Mouse (Mus musculus): ENCODE results near the gene Klhl22.
A peak's percentile ranks its signal among the peaks of the same experiment; 100 is the strongest.
"Not testable (repeated sequence)": the region's sequence is repeated elsewhere in the genome, so short reads cannot be mapped to it uniquely, and the experiment has no call there.

Gene Klhl22

DNA sequence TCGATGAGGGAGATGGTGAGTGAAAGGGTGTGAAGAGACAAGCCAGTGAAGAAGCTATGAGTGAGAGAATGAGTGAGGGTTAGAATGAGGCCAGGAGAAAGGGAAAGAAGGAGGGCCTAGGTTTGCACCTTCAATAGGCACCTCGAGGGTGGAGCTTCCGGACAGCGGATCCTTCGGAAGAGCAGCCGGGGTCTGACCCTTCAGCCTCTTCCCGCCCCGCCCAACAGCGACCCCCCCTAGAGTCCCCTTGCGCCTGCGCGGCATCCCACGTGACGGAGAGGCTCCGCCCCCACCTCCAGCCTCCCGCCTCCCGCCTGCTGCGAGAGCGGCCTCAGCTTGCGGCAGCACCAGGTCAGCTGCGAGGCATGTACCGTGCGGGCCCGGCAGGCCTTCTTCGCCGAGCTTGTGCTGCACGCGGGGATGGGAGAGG, at the start of gene Klhl22:
TSS of gene Klhl22 (plus strand) at position 275 of the 430 bp plus-strand sequence.
- DNase-seq (ENCODE audit: low read depth in 1 of 2, low spot score in 2 of 2): peak in 1 of 2 experiments; percentile 57

DNA sequence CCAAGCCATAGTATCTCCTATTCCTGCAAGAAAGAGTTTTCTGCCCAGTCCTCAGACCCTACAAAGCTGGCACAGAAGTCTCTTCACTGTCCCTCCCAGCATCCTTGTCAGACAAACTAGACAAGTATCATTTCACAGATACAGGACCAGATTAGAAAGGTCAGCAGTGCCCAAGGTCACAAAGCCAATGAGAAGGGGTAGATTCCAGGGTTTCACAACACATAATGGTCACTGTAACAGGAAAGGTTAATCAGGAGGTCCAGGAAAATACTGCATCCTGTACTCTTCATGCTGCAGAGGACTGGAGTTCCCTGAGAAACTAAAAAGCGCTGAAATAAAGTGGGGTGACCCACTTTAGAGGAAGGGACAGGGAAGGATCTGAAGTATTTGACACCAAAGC, 41.6 kb upstream of the Klhl22 start:
- DNase-seq (ENCODE audit: low read depth in 1 of 2, low spot score in 2 of 2): no peak

DNA sequence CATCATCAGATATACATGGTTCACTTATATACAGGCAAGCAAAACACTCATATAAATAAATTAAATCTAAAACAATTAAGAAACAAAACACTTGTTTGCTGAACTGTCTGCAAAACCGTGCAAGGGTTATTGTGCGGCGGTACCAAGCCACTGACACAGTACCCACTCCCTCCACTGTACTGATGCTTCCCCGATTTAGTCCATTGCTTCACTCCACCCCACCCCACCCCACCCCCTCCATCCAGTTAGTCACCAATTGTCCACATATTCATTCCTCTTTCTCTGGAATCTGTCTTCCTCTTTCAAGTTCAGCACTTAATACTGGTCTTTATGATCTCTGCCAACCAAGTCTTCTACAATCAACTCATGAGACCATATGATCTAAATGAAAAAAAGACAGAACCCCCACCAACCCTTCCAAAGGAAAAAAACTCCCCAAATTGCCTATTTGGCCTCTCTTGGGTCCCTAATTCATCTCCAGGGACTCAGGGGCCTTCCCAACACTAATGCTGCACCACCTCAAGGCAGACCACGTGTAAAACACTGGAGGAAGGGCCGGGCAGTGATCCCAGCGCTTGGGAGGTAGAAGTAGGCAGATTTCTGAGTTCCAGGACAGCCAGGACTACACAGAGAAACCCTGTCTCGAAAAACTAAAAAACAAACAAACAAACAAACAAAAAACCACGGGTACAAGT, 38.2 kb upstream of the Klhl22 start:
- no peak for DNase-seq (ENCODE audit: low read depth in 1 of 2, low spot score in 2 of 2)

DNA sequence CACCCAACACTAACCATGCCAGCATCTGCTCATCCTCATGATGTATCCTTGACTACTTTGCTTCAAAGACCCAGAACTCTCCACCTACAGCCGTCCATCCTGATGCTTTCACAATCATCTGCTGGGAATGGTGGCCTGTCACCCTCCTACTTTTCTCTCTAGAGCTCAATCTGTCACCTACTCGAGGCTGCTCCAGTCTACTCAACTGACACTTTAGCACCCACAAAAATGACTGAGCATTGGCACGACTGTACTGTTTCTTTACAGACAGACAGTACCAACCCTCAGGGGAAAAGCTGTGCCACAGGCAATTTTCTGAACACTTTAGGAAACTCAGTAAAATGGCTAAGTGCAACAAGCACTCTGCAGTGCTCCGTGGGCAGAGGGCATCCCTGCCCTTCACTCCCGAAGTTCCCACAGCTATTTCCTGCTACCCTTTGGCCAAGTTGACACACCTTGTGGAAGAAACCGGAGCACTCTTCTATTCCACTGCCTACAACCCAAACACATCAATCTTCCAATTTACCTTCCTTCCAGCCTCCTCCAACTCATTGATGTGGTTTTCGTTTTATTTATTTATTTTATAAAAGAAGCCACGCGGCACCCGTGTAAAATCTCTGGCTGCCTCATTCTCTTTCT, 37.5 kb upstream of the Klhl22 start:
- no peak for DNase-seq (ENCODE audit: low read depth in 1 of 2, low spot score in 2 of 2)

DNA sequence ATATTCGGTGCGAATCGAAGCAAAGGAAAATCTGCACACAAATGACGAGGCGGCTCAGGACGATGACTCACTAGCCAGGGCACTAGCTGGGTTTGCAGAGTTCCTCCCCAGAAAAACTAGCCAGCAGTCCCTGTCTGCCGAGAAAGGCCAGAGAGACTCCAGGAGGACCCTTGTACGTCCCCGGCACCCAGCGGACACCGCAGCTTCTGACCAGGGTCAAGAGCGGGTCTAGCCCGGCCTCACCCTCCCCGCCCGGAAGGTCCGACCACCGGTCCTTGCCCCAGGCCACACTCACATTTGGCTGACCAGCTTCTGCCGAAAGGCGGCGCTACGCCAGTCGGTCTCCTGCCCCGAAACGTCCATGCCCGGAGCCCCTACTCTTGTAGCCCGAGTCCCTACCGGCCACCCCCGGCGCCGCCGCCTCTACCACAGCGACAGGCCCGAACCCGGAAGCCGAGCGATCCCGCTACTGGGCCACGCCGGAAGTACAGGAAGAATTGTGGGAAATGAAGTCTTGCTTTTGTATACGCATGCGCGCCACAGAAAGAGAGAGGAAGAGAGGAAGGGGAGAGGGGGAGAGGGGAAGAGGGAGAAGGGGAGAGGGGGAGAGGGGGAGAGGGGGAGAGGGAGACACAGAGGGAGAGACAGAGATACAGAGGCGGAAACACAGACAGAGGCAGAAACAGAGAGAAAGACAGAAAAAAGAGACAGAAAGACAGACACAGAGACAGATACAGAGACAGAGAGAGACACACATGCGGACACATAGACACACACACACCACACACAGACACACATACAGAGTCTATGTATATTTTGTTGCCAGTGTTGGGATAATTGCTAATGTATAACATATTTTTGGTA, 36.7 kb upstream of the Klhl22 start:
- DNase-seq (ENCODE audit: low read depth in 1 of 2, low spot score in 2 of 2): peak; percentile 73 to 80

DNA sequence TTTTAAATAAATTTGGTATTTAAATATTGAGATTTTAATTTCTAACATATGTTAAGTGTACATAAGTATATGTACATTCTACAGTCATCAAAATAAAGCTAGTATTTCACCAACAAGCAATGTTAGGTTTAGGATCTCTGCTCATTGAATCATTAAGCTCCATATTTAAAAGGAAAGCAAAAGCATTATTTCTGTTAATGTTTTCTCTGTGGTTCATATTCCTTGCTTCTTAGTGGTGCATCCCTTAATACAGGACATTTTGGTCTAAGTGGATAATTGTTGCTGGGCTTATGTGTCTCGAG, 36.1 kb upstream of the Klhl22 start:
- no peak for DNase-seq (ENCODE audit: low read depth in 1 of 2, low spot score in 2 of 2)

DNA sequence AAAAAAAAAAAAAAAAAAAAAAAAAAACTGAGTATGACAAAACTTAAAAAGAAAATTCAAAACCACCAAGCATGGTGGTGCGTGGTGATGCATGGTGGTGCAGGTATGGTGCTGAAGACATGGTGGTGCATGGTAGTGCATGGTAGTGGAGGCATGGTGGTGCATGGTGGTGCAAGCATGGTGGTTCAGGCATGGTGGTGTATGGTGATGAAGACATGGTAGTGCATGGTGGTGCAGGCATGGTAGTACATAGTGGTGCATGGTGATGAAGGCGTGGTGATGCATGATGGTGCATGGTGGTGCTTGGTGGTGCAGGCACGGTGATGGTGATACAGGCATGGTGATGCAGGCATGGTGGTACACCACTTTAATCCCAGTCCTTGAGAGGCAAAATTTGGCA, 35.0 kb upstream of the Klhl22 start:
- DNase-seq (ENCODE audit: low read depth in 1 of 2, low spot score in 2 of 2): no peak

DNA sequence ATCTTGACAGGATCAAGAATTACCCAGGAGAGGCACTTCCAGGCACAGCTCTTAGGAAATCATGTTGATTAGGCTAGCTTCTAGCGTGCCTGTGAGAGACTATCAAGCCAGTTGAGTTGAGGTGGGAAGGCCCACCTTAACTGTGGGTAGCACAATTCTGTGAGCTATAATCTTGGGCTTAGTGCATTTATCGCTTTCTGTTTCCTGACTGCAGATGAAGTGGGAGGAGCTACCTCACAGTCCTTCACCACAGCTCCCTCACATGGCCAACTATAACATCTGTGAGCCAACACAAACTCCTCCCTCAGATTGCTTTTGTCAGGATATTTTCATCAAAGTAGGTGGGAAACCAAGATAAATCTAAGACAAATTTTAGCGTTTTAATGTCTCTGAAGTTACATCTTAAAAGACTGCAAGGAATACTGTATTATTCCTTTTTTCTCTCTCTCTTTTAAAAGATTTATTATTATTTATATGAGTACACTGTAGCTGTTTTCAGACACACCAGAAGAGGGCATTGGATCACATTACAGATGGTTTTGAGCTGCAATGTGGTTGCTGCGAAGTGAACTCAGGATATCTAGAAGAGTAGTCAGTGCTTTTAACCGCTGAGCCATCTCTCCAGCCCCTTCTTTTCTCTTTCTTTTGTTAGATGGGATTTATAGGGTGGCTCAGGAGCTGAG, 32.1 kb upstream of the Klhl22 start:
- DNase-seq (ENCODE audit: low read depth in 1 of 2, low spot score in 2 of 2): peak in 1 of 2 experiments; percentile 29

DNA sequence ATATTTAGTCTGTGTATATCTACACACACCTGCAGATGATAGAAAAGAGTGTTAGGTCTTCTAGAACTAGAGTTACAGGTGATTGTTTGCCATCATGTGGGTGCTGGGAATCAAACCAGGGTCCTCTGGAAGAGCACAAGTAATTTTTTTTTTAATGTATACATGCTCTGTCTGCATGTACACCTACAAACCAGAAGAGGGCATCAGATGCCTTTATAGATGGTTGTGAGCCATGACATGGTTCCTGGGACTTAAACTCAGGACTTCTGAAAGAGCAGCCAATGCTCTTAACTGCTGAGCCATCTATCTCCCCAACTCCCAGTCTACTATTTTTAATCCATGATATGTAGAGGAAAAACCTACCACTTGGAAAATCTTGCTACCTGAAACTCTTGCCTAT, 29.4 kb upstream of the Klhl22 start:
- DNase-seq (ENCODE audit: low read depth in 1 of 2, low spot score in 2 of 2): no peak

DNA sequence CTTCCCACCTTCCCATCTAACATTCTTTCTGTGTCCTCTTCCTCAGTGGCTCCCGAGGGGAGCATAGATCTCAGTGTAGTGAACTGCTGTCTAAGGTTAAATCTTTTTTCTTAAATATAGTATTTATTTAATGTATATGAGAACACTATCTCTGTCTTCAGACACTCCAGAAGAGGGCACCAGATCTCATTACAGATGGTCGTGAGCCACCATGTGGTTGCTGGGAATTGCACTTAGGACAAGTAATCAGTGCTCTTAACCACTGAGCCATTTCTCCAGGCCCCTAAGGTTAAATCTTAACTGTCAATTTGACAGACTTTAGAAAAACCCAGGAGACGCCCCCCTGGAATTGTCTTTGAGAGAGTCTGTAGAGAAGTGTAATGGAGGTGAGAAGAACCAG, 27.4 kb upstream of the Klhl22 start:
- no peak for DNase-seq (ENCODE audit: low read depth in 1 of 2, low spot score in 2 of 2)

DNA sequence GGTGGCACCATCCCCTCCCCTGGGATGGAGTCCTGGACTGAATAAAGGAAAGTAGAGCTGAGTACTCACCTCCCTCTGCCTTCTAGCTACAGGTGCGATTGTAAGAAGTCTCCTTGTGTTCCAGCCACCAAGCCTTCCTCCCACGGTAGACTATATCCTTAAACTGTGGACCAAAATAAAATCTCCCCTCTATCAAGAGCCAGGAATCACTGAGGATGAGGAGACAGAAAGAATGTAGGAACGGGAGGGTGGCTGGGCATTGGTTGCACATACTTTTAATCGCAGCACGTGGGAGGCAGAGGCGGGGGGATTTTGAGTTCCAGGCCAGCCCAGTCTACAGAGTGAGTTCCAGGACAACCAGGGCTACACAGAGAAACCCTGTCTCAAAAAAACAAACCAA, 27.0 kb upstream of the Klhl22 start:
- DNase-seq (ENCODE audit: low read depth in 1 of 2, low spot score in 2 of 2): no peak

DNA sequence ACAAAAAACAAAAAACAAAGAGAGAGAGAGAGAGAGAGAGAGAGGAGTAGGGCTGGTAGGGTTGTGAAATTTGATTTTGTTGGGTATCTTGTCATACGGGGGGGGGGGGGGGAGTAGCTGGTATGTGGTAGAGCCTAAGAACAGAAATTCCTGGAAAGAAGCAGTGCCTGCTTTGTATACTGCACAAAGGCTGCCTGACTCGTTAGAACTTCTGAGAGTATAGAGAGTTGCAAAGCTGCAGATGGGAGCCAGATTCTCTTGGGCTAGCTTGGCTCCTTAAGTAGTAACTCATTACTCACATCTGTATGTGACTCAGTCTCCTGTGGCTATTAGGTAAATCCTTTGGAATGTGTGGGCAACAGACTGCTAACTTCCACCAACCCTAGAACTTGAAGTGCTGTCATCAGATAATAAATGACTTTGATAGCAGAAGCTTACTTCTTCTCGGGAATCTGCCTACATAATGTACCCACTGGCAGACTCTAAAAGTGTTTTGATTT, 26.5 kb upstream of the Klhl22 start, which contains the start of gene Med15:
TSS of gene Med15 (minus strand) at position 51 of the 500 bp plus-strand sequence.
- DNase-seq (ENCODE audit: low read depth in 1 of 2, low spot score in 2 of 2): no peak

DNA sequence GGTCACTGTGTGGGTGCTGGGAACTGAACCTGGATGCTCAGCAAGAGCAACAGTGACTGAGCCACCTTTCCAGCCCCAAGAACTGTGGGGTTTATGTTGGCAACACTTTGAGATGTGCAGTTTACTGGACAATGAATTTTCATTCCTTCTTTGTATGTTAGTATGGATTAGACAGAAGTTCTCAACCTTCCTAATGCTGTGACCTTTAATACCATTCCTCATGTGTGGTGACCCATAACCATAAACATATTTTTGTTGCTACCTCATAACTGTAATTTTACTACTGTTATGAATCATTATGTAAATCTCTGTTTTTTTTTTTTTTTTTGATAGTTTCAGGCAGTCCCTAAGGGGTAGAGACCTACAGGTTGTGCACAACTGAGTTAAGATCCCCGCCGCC, 25.8 kb upstream of the Klhl22 start:
- no peak for DNase-seq (ENCODE audit: low read depth in 1 of 2, low spot score in 2 of 2)

DNA sequence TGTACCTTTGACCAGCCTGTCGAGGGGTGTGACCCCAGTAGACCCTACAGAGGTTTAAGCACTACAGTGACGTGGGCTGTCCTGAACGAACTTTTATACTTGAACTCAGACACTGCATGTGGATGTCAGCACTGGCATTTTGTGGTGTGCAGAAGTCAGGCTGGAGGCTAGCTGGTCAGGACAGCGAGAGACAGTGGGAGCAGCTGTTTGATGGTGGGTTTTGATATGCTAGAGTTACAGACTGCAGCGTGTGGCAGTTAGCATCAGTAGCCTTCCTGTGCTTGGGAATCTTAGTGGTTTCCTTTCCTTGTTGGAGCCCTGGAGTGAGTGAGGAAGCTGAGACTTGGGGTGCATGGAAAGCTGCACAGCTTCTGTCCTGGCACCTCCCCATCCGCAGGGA, 24.5 kb upstream of the Klhl22 start:
- not testable (repeated sequence) for DNase-seq (ENCODE audit: low read depth in 1 of 2, low spot score in 2 of 2)

DNA sequence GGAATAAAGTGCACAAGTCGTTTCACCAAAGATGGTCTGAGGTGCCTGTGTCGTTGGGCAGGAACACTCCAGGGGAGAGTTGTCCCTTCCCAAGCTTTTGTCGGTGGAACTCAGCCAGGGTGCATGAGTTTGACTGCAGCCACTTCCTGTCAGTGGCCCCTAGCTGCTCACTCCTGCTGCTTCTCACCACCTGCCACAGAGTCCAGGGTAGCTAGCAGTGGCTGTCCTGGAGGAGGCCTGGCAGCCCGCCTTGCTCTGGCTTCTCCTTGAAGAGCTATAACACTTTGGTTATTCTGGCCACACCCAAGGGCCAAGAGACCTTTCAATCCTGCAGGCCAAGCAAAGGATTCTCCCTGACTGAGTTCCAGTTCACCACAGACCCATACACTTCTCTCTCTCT, 23.3 kb upstream of the Klhl22 start:
- DNase-seq (ENCODE audit: low read depth in 1 of 2, low spot score in 2 of 2): no peak

DNA sequence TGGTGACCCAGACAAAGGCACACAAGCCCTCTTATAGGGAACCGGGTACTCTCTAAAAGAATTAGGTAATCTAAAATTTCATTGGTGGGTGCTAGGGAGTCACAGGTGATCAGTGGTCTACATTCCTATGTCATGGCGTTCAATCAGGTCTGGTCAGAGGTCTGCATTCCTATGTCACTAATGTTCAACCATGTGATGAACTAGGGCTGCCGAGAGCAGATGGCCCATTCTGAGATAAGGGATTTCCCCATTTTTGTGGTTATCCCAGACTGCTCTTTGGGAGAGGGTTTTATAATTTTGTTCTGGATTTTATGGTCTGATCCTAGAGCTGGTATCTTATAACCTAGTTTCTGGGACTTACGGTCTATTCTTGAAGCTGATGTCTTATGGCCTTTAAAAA, 19.3 kb upstream of the Klhl22 start:
- no peak for DNase-seq (ENCODE audit: low read depth in 1 of 2, low spot score in 2 of 2)

DNA sequence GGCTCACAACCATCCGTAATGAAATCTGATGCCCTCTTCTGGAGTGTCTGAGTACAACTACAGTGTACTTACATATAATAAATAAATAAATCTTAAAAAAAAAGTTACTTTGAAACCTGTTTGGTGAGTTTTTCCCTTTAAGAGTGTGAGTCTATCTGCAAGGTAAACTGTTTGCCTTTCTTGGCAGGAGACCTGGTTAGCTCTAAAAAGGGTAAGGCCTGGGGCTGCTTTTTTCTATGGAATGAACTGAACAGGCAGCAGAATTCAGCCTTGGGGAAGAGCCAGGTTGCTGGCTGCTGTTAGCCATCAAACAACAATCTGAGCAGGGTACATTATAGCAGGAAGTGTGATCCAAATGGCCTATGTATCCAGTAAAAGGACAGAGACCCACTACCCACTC, 16.6 kb upstream of the Klhl22 start:
- DNase-seq (ENCODE audit: low read depth in 1 of 2, low spot score in 2 of 2): no peak

DNA sequence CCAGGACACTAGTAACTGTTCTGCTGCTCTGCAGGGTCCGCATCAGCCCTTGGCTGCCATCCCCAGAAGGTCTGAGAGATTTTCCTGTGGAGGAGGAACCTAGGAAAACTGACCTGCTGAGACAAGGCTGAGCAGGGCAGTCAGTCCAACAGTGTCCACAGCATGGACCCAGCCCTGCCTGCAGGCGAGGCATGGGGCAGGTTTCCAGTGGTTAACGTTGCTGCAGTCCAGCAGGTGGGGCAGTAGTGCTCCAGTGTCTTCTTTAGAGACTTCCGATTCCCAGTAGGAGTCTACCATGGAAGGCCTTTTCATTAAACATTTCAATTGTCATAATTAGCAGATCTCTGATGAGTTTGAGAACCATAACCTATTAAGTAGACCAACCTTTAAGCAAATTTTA, 16.1 kb upstream of the Klhl22 start:
- no peak for DNase-seq (ENCODE audit: low read depth in 1 of 2, low spot score in 2 of 2)

DNA sequence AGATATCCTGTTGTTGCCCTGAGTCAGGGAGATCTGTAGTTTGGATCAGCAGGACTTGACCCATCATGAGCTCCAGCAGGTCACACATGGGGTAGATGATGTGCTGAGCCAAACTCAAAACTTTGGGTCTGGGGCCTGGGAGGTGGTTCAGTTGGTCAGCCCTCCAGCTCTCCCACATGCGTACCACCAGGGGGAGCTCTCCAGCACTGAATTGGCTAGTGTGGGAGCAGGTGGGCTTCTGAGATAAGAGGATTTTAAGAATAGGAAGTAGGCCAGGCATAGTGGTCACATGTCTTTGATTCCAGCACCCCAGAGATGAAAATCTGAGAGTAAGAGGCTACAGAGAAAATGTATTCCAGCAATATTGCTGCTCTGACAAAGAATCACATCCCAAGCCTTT, 14.9 kb upstream of the Klhl22 start:
- no peak for DNase-seq (ENCODE audit: low read depth in 1 of 2, low spot score in 2 of 2)

DNA sequence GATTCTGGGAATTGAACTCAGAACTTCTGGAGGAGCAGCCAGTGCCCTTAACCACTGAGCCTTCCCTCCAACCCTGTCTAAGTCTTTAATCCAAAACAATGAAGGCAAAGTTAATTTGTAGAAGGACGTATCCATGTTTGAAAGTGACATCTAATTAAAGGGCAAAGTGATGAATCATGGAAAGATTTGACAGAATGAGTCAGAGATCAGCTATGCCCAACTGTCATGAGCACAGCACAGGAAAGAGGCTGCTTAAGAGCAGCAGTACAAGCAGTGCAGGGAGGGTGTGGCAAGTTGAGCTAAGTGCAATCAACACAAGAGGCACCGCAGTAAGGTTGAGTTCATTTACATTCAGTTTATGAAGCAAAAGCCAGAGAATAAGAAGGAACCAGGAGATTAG, 14.4 kb upstream of the Klhl22 start:
- no peak for DNase-seq (ENCODE audit: low read depth in 1 of 2, low spot score in 2 of 2)

DNA sequence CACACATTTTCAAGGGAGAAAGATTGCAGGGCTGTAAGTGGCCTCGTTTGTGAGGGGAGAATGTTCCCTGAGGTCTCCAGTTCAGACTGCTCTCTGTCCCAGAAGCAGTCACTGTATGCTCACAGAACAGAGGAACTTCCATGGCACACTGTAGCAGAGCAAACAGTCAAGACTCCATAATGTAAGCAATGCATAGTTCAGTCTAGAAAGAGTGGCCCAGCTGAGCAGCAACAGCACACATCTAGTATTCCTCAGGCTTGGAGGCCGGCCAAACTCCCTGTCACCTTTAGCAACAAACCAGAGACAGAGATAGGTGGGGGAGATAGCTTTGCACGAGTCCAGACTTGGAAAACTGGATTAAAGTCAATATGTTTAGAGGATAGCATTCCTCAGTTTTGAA, 6.4 kb upstream of the Klhl22 start:
- DNase-seq (ENCODE audit: low read depth in 1 of 2, low spot score in 2 of 2): no peak

Measured in monocyte, adult 2 months (primary cell).